Mouse (Mus musculus): Measurements from ENCODE around the gene Myo1e. TPM values are rescaled to one million over a fixed set of nuclear protein-coding genes. Genes with fewer than 3 reads are reported as not detected.
"Not testable (repeated sequence)": the region's sequence is repeated elsewhere in the genome, so short reads cannot be mapped to it uniquely, and the experiment has no call there.

Gene Myo1e
- total and polyA plus RNA-seq, 3 experiments, result 0.14 to 0.49 TPM; not detected in 1

GRCm38 (mm10) chr9:70253016-70253415, 45.9 kb downstream of the Myo1e start:
- H3K4me1 ChIP-seq (ENCODE audit: insufficient read depth, low read depth, low read length), result no peaks in the 10 kb centered on the region
- H3K4me3 ChIP-seq (ENCODE audit: low read depth, low read length), result no peak overlapping the region
- no peak for DNase-seq (ENCODE audit: low spot score)
- H3K36me3 ChIP-seq (replicated peaks), result no peaks in the 10 kb centered on the region
- no peaks in the 10 kb centered on the region for H3K9me3 ChIP-seq (replicated peaks)
- no peak for ATAC-seq (ENCODE audit: extremely low read depth, insufficient number of reproducible peaks, low FRiP score, poor library complexity, severe bottlenecking)
- H3K27me3 ChIP-seq (ENCODE audit: insufficient read depth, low read length), result peaks cover 2% of the 10 kb centered on the region; the same call in 1 of the 2 replicates
- TF ChIP-seq TAL1 (conservative IDR thresholded peaks at IDR 0.05; ENCODE audit: low read depth, low read length), result no peak
- TF ChIP-seq CTCF (IDR thresholded peaks at IDR 0.05; ENCODE audit: low read depth, low read length), result no peak
- no peak for TF ChIP-seq GATA2 (IDR thresholded peaks at IDR 0.05; ENCODE audit: borderline replicate concordance, low read depth, low read length)
- no peak for TF ChIP-seq POLR2AphosphoS5 (IDR thresholded peaks at IDR 0.05; ENCODE audit: insufficient replicate concordance, low read depth, low read length)
- no peak for TF ChIP-seq GATA1 (IDR thresholded peaks at IDR 0.05; ENCODE audit: borderline replicate concordance, low read length)

- ATAC-seq (ENCODE audit: extremely low read depth, insufficient number of reproducible peaks, low FRiP score, poor library complexity, severe bottlenecking), result no peak
- TF ChIP-seq TAL1 (conservative IDR thresholded peaks at IDR 0.05; ENCODE audit: low read depth, low read length) (no peak), POLR2AphosphoS5 (IDR thresholded peaks at IDR 0.05; ENCODE audit: insufficient replicate concordance, low read depth, low read length) (no peak), GATA2 (IDR thresholded peaks at IDR 0.05; ENCODE audit: borderline replicate concordance, low read depth, low read length) (no peak), CTCF (IDR thresholded peaks at IDR 0.05; ENCODE audit: low read depth, low read length) (no peak), GATA1 (IDR thresholded peaks at IDR 0.05; ENCODE audit: borderline replicate concordance, low read length) (no peak)
- H3K4me3 ChIP-seq (ENCODE audit: low read depth, low read length), result no peak overlapping the region
Observed at GRCm38 (mm10) chr9:70255005-70255404, 47.9 kb downstream of the Myo1e start.

GRCm38 (mm10) chr9:70256027-70256426, 48.9 kb downstream of the Myo1e start:
- not testable (repeated sequence) for H3K27me3 ChIP-seq (ENCODE audit: insufficient read depth, low read length); DNase-seq (ENCODE audit: low spot score); H3K4me1 ChIP-seq (ENCODE audit: insufficient read depth, low read depth, low read length); H3K9me3 ChIP-seq (replicated peaks); H3K36me3 ChIP-seq (replicated peaks); H3K4me3 ChIP-seq (ENCODE audit: low read depth, low read length); ATAC-seq (ENCODE audit: extremely low read depth, insufficient number of reproducible peaks, low FRiP score, poor library complexity, severe bottlenecking)

More at GRCm38 (mm10) chr9:70255005-70255404, 47.9 kb downstream of the Myo1e start:
- no peak for DNase-seq (ENCODE audit: low spot score)
- Histone ChIP-seq H3K4me1 (ENCODE audit: insufficient read depth, low read depth, low read length) (no peaks in the 10 kb centered on the region), H3K27me3 (ENCODE audit: insufficient read depth, low read length) (peaks cover 2% of the 10 kb centered on the region; the same call in 1 of the 2 replicates), H3K36me3 (replicated peaks) (no peaks in the 10 kb centered on the region), H3K9me3 (replicated peaks) (no peaks in the 10 kb centered on the region)

- no peak for DNase-seq (ENCODE audit: low spot score)
- Histone ChIP-seq H3K4me3 (ENCODE audit: low read depth, low read length) (no peak overlapping the region), H3K27me3 (ENCODE audit: insufficient read depth, low read length) (peaks cover 8% of the 10 kb centered on the region; the same call in 1 of the 2 replicates), H3K36me3 (replicated peaks) (no peaks in the 10 kb centered on the region), H3K4me1 (ENCODE audit: insufficient read depth, low read depth, low read length) (no peaks in the 10 kb centered on the region), H3K9me3 (replicated peaks) (no peaks in the 10 kb centered on the region)
- no peak for ATAC-seq (ENCODE audit: extremely low read depth, insufficient number of reproducible peaks, low FRiP score, poor library complexity, severe bottlenecking)
- no peak for TF ChIP-seq GATA2 (IDR thresholded peaks at IDR 0.05; ENCODE audit: borderline replicate concordance, low read depth, low read length)
- TF ChIP-seq POLR2AphosphoS5 (IDR thresholded peaks at IDR 0.05; ENCODE audit: insufficient replicate concordance, low read depth, low read length), result no peak
- TF ChIP-seq TAL1 (conservative IDR thresholded peaks at IDR 0.05; ENCODE audit: low read depth, low read length), result no peak
- TF ChIP-seq GATA1 (IDR thresholded peaks at IDR 0.05; ENCODE audit: borderline replicate concordance, low read length), result no peak
- no peak for TF ChIP-seq CTCF (IDR thresholded peaks at IDR 0.05; ENCODE audit: low read depth, low read length)
Observed at GRCm38 (mm10) chr9:70257289-70258101, 50.3 kb downstream of the Myo1e start.

GRCm38 (mm10) chr9:70260324-70260841, 53.2 kb downstream of the Myo1e start:
- Histone ChIP-seq H3K27me3 (ENCODE audit: insufficient read depth, low read length) (peaks cover 11% of the 10 kb centered on the region; the same call in 1 of the 2 replicates), H3K36me3 (replicated peaks) (no peaks in the 10 kb centered on the region), H3K4me3 (ENCODE audit: low read depth, low read length) (no peak overlapping the region), H3K9me3 (replicated peaks) (no peaks in the 10 kb centered on the region), H3K4me1 (ENCODE audit: insufficient read depth, low read depth, low read length) (no peaks in the 10 kb centered on the region)
- TF ChIP-seq GATA1 (IDR thresholded peaks at IDR 0.05; ENCODE audit: borderline replicate concordance, low read length), result no peak
- TF ChIP-seq GATA2 (IDR thresholded peaks at IDR 0.05; ENCODE audit: borderline replicate concordance, low read depth, low read length), result no peak
- no peak for TF ChIP-seq POLR2AphosphoS5 (IDR thresholded peaks at IDR 0.05; ENCODE audit: insufficient replicate concordance, low read depth, low read length)
- TF ChIP-seq CTCF (IDR thresholded peaks at IDR 0.05; ENCODE audit: low read depth, low read length), result no peak
- TF ChIP-seq TAL1 (conservative IDR thresholded peaks at IDR 0.05; ENCODE audit: low read depth, low read length), result no peak
- ATAC-seq (ENCODE audit: extremely low read depth, insufficient number of reproducible peaks, low FRiP score, poor library complexity, severe bottlenecking) (no peak), DNase-seq (ENCODE audit: low spot score) (no peak)

- no peaks in the 10 kb centered on the region for H3K4me1 ChIP-seq (ENCODE audit: insufficient read depth, low read depth, low read length)
- no peak overlapping the region for H3K4me3 ChIP-seq (ENCODE audit: low read depth, low read length)
- TF ChIP-seq CTCF (IDR thresholded peaks at IDR 0.05; ENCODE audit: low read depth, low read length), result no peak
- TF ChIP-seq GATA2 (IDR thresholded peaks at IDR 0.05; ENCODE audit: borderline replicate concordance, low read depth, low read length), result no peak
- TF ChIP-seq GATA1 (IDR thresholded peaks at IDR 0.05; ENCODE audit: borderline replicate concordance, low read length), result no peak
- no peak for TF ChIP-seq POLR2AphosphoS5 (IDR thresholded peaks at IDR 0.05; ENCODE audit: insufficient replicate concordance, low read depth, low read length)
- TF ChIP-seq TAL1 (conservative IDR thresholded peaks at IDR 0.05; ENCODE audit: low read depth, low read length), result no peak
- ATAC-seq (ENCODE audit: extremely low read depth, insufficient number of reproducible peaks, low FRiP score, poor library complexity, severe bottlenecking), result no peak
- H3K9me3 ChIP-seq (replicated peaks), result no peaks in the 10 kb centered on the region
- DNase-seq (ENCODE audit: low spot score), result no peak
- peaks cover 11% of the 10 kb centered on the region; the same call in 1 of the 2 replicates for H3K27me3 ChIP-seq (ENCODE audit: insufficient read depth, low read length)
- no peaks in the 10 kb centered on the region for H3K36me3 ChIP-seq (replicated peaks)
Observed at GRCm38 (mm10) chr9:70261646-70262045, 54.5 kb downstream of the Myo1e start.

Data from G1E (cell line).